Mouse (Mus musculus): Measurements from ENCODE around the gene Micu1. TPM values are rescaled to one million over a fixed set of nuclear protein-coding genes. Genes with fewer than 3 reads are reported as not detected.

The Micu1 gene
- 44.3 TPM for polyA plus RNA-seq (2017; shearing (Covaris generic))

GRCm38 (mm10) chr10:59702207-59703032 is at the start of gene Micu1:
TSS of gene Micu1 (plus strand) at chr10:59702477.

GRCm38 (mm10) chr10:59879255-59880028 is 177.2 kb downstream of the Micu1 start, which contains the start of gene Dnajb12:
TSS of gene Dnajb12 (plus strand) at chr10:59879556.

Other genes with a start within 250 kb of the Micu1 start
- gene Gm10322, start 86.4 kb upstream of the Micu1 start, polyA plus RNA-seq (2017; shearing (Covaris generic)), result not detected
- gene Mcu, start 85.8 kb upstream of the Micu1 start, polyA plus RNA-seq (2017; shearing (Covaris generic)), result 19.2 TPM
- gene Dnajb12, start 177.1 kb downstream of the Micu1 start, polyA plus RNA-seq (2017; shearing (Covaris generic)), result 23.1 TPM
- gene Ddit4, start 249.4 kb downstream of the Micu1 start, polyA plus RNA-seq (2017; shearing (Covaris generic)), result 13.4 TPM

Data from effector memory CD4-positive, alpha-beta T cell, adult 7 months (primary cell).